Mouse (Mus musculus): Measurements from ENCODE around the gene Ctrc. TPM values are rescaled to one million over a fixed set of nuclear protein-coding genes. Genes with fewer than 3 reads are reported as not detected.

The Ctrc gene
- polyA plus RNA-seq, 1 experiment from 2014 or later: 0.42 TPM

DNA sequence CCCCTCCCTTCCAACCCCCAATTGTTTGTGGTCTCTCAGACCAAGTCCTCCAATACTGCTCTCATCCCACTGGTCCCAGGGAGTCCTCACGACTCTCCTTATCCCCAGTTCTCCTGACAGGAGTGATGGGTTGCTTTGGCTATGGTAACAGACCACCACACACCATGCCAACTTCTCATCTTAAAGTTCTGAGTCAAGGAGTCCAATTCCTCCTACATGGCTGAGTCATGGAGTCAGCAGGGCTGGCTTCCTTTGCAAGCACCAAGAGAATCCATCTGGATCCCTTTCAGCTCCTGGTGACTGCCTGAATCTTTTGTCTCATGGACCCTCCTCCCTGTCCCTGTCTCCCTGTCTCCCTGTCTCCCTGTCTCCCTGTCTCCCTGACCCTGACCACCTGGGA, 12.2 kb downstream of the Ctrc start:
- no peak for ATAC-seq (ENCODE audit: insufficient read depth, low FRiP score, low read depth)
- Histone ChIP-seq H3K27me3 (replicated peaks) (no peaks in the 10 kb centered on the region), H3K9me3 (no peaks in the 10 kb centered on the region)

DNA sequence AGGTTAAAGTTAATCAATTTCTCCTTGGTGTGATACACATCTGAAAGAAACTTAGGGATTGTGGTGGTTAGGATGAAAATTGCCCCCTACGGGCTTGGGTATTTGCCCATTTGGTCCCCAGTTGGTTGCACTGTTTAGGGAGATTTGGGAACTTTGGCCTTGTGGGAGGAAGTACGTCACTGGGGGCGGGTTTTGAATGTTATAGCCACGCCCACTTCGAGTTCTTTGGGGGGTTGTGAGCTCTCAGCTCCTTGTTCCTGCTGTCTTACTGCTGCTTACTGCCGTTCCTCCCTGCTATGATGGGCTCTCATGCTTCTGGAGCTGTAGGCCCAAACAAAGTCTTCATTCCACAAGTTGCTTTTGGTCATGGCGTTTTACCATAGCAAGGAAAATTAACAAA, 14.8 kb downstream of the Ctrc start:
- 77% methylated on average over 7 of the region's 7 CpGs for WGBS
- Histone ChIP-seq H3K4me3 (replicated peaks) (no peak overlapping the region), H3K4me2 (no peak overlapping the region), H3K36me3 (no peaks in the 10 kb centered on the region), H3K9ac (no peak overlapping the region), H3K9me3 (no peaks in the 10 kb centered on the region), H3K27ac (no peak overlapping the region), H3K4me1 (no peaks in the 10 kb centered on the region), H3K27me3 (replicated peaks) (no peaks in the 10 kb centered on the region)
- no peak for ATAC-seq (ENCODE audit: insufficient read depth, low FRiP score, low read depth)

More for the DNA sequence above, 12.2 kb downstream of the Ctrc start:
- Histone ChIP-seq H3K36me3 (no peaks in the 10 kb centered on the region), H3K9ac (no peak overlapping the region), H3K4me1 (no peaks in the 10 kb centered on the region), H3K4me3 (replicated peaks) (no peak overlapping the region), H3K4me2 (no peak overlapping the region), H3K27ac (no peak overlapping the region)
- 40% methylated on average over 1 of the region's 1 CpGs for WGBS

DNA sequence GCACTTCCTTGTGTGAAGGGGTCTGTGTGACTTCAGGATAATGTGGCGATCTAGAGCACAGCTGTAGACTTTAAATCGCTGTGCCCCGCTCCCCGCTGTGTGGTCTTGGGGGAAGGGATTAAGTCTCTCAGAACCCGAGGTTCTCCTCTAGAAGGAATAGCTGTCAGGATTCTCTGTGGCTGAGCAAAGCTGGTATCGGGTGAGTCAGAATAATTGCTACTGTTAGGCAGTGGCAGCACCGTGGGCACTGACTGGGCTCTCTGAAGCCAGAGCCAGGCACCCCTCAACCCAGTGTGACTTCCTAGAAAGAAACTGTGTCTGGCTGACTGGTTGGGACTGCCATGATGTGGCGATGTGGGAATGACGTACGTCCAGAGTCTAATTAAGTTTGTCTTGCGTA, 15.8 kb downstream of the Ctrc start:
- Histone ChIP-seq H3K9ac (no peak overlapping the region), H3K4me3 (replicated peaks) (no peak overlapping the region), H3K4me2 (no peak overlapping the region), H3K36me3 (no peaks in the 10 kb centered on the region), H3K4me1 (no peaks in the 10 kb centered on the region), H3K27me3 (replicated peaks) (no peaks in the 10 kb centered on the region), H3K27ac (no peak overlapping the region), H3K9me3 (no peaks in the 10 kb centered on the region)
- no peak for ATAC-seq (ENCODE audit: insufficient read depth, low FRiP score, low read depth)
- WGBS: 53% methylated on average over 11 of the region's 11 CpGs

DNA sequence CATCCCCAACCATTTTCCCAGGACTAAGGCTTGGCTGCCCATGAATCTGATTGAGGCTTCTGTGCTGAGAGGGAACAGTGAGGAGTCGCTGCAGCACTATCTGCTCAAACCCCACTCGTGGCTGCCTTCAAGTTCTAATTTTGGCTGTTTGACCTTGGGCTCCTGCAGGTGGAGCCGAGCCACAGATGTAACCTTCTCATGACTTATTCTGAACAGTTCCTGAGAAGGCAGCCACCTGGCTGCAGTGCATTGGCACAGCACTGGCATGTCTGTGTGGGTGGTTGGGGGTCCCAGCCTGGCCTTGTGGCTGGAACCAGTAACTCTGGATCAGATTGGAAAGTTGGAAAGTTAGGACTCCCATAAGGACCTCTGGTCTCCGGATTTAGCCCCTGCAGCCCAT, 18.0 kb downstream of the Ctrc start:
- Histone ChIP-seq H3K27me3 (replicated peaks) (no peaks in the 10 kb centered on the region), H3K27ac (peak overlapping the region; percentile 64), H3K9me3 (no peaks in the 10 kb centered on the region), H3K9ac (no peak overlapping the region), H3K4me1 (no peaks in the 10 kb centered on the region), H3K36me3 (no peaks in the 10 kb centered on the region), H3K4me3 (replicated peaks) (no peak overlapping the region), H3K4me2 (no peak overlapping the region)
- 64% methylated on average over 4 of the region's 4 CpGs for WGBS
- ATAC-seq (ENCODE audit: insufficient read depth, low FRiP score, low read depth): no peak; the same call in 1 of the 2 replicates

DNA sequence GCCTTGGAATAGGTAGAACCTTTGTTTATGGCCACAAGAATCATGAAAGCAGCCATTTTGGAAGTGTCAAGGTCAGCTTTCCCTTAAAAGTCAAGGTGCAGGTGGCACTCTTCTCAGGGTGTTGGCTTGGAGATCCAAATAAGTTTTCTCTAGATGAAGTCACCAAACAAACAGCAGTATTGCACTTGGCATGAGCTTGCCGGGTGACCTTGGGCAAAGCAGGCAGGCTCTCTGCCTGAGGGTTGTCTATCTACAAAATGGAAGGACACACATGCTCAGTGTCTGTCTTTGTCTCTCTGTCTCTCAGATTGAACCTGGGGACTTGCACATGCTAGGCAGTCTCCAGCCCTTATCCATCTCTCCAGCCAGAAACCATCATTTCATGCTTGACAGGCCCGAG, 18.8 kb downstream of the Ctrc start:
- no peaks in the 10 kb centered on the region for H3K27me3 ChIP-seq (replicated peaks)
- H3K4me3 ChIP-seq (replicated peaks): no peak overlapping the region
- ATAC-seq (ENCODE audit: insufficient read depth, low FRiP score, low read depth): no peak
- H3K4me2 ChIP-seq: no peak overlapping the region
- H3K36me3 ChIP-seq: no peaks in the 10 kb centered on the region
- no peaks in the 10 kb centered on the region for H3K4me1 ChIP-seq
- peak overlapping the region; percentile 64 for H3K27ac ChIP-seq
- WGBS: 89% methylated on average over 2 of the region's 2 CpGs
- H3K9ac ChIP-seq: no peak overlapping the region
- H3K9me3 ChIP-seq: no peaks in the 10 kb centered on the region

DNA sequence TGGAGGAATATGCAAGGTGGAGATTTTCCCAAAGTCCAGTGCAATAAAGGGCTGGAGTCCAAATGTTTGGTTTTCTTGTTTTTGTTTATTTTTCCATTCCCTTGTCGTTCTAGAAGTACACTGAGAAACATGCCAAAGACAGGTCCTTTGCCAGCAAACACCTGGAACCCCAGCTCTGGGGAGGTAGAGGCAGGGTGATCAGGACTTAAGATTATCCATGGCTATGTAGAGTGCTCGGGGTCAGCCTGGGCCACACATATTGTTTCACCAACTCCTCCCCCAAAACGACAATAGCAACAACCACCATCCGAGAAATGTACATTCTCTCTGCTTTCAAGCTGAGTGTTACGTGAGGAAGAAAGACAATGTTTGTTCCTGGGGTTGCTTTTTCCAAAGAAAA, 20.1 kb downstream of the Ctrc start, which contains the start of gene Cela2a:
Gene Cela2a (minus strand): TSS at position 101 of the 400 bp plus-strand sequence.
- H3K9me3 ChIP-seq: no peaks in the 10 kb centered on the region
- H3K36me3 ChIP-seq: no peaks in the 10 kb centered on the region
- no peak for ATAC-seq (ENCODE audit: insufficient read depth, low FRiP score, low read depth)
- no peak within 1 kb of the TSS for H3K4me2 ChIP-seq
- no peak within 1 kb of the TSS for H3K4me3 ChIP-seq (replicated peaks)
- no peak within 1 kb of the TSS for H3K27ac ChIP-seq
- H3K27me3 ChIP-seq (replicated peaks): no peaks in the 10 kb centered on the region
- H3K9ac ChIP-seq: no peak within 1 kb of the TSS
- no peaks in the 10 kb centered on the region for H3K4me1 ChIP-seq
- WGBS: 54% methylated on average over 5 of the region's 5 CpGs

DNA sequence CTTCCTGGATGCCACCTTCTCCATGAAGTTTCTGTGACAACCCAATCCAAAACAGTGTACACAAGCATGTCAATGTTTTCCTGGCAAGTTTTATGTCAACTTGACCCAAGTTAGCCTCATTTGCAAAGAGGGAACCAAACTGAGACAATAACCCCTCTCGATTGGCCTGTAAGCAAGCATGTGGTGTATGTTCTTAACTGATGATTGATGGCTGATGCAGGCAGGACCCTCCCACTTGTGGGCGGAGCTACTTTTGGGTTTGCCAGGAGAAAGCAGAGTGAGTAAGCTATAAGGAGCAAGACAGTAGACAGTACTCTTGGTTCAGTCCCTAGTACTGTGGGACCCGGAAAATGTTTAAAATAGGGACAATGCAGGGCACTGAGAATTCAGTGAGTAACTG, 23.2 kb downstream of the Ctrc start:
- Histone ChIP-seq H3K27ac (no peak overlapping the region), H3K4me2 (no peak overlapping the region), H3K9ac (no peak overlapping the region), H3K4me1 (no peaks in the 10 kb centered on the region), H3K36me3 (no peaks in the 10 kb centered on the region), H3K4me3 (replicated peaks) (no peak overlapping the region), H3K9me3 (no peaks in the 10 kb centered on the region), H3K27me3 (replicated peaks) (no peaks in the 10 kb centered on the region)
- ATAC-seq (ENCODE audit: insufficient read depth, low FRiP score, low read depth): no peak
- WGBS: 54% methylated on average over 3 of the region's 3 CpGs

DNA sequence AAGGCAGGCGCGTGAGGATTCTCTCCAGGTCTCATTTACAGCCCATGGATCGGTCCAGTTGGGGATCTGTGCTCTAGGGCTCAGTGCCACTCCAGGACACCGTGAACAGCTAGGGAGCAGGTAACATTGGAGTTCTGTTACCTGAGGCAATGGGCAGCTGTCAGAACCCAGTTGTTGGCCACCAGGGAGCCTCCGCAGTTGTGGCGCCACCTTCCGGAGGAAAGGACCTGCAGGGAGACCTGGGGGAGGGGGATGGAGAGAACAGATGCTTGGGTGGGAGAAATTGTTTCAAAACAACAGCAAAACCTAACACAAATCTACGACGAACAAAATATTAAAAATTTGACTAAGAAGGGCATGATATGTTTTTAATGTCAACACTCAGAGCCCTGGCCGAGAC, 24.1 kb downstream of the Ctrc start:
- no peak overlapping the region for H3K4me3 ChIP-seq (replicated peaks)

DNA sequence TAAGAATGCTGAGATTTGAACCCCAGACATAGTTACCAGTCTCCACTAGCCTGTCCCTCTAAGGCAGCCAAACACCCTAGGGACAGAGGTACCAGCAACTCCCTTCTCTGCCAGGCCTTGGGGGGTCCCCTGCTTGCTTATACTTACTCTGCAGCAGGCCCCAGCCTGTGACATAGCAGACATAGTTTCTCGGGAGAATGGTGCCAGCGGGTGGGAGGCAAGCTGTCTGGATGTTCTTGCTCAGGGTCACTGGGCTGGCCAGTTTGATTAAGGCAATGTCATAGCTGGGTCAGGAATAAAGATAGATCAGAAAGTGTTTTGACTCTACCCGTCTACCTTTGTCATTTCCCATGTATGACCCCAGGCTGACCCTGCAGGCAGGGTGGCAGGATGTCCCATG, 25.0 kb downstream of the Ctrc start:
- Histone ChIP-seq H3K4me3 (replicated peaks) (no peak overlapping the region), H3K27ac (no peak overlapping the region), H3K27me3 (replicated peaks) (no peaks in the 10 kb centered on the region), H3K4me2 (no peak overlapping the region), H3K9me3 (no peaks in the 10 kb centered on the region), H3K9ac (no peak overlapping the region), H3K36me3 (no peaks in the 10 kb centered on the region), H3K4me1 (0 out of 2 replicates have a peak, but pooled peaks cover 6% of the 10 kb centered on the region)
- 51% methylated on average over 3 of the region's 3 CpGs for WGBS
- no peak for ATAC-seq (ENCODE audit: insufficient read depth, low FRiP score, low read depth)

More for the DNA sequence above, 24.1 kb downstream of the Ctrc start:
- no peak overlapping the region for H3K9ac ChIP-seq
- H3K27me3 ChIP-seq (replicated peaks): no peaks in the 10 kb centered on the region
- 79% methylated on average over 10 of the region's 10 CpGs for WGBS
- H3K9me3 ChIP-seq: no peaks in the 10 kb centered on the region
- ATAC-seq (ENCODE audit: insufficient read depth, low FRiP score, low read depth): no peak
- H3K4me2 ChIP-seq: no peak overlapping the region
- H3K27ac ChIP-seq: no peak overlapping the region
- H3K36me3 ChIP-seq: no peaks in the 10 kb centered on the region
- 0 out of 2 replicates have a peak, but pooled peaks cover 2% of the 10 kb centered on the region for H3K4me1 ChIP-seq

DNA sequence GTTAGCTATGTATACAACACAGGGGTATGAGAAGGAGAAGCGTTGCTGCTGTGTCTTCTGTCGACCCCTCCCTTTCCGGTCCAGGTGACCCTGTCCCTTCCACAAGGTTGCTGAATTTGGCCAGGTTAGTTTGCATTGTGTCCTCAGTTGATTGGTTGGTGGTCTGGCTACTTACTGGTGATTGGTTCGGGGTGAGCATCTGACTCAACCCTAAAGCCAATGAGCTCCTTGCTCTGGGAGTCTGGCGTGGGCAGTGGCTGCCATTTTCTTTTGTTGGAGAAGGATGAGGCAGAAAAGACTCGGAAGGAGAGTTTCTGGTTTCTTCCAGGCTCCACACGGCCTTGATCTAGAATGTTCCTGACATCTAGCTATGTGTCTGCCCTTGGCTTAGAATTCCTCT, 26.8 kb downstream of the Ctrc start:
- WGBS: 94% methylated on average over 7 of the region's 7 CpGs

DNA sequence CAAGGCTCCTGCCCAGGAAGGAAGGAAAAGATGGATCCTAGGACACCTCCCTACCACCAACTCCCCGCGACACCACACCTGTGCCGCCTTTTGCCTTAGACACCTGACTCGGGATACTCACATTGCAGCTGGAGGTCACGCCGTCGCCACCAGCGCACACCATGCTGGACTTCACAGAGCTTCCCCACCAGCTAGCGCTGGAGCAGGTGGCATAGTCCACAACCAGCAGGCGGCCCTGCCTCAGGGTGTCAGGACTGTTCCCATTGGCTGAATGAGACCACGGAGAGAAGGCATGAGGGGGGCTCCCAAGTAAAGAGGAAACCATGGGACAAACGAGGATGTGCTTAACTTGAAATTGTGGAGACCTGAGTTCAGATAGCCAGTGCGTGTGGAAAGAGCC, 27.3 kb downstream of the Ctrc start:
- Histone ChIP-seq H3K36me3 (no peaks in the 10 kb centered on the region; the same call in 1 of the 2 replicates), H3K4me1 (0 out of 2 replicates have a peak, but pooled peaks cover 6% of the 10 kb centered on the region), H3K27ac (no peak overlapping the region), H3K4me3 (replicated peaks) (no peak overlapping the region), H3K9ac (no peak overlapping the region), H3K9me3 (no peaks in the 10 kb centered on the region), H3K4me2 (no peak overlapping the region), H3K27me3 (replicated peaks) (no peaks in the 10 kb centered on the region)
- 85% methylated on average over 13 of the region's 13 CpGs for WGBS
- no peak for ATAC-seq (ENCODE audit: insufficient read depth, low FRiP score, low read depth)

More for the DNA sequence above, 26.8 kb downstream of the Ctrc start:
- no peak for ATAC-seq (ENCODE audit: insufficient read depth, low FRiP score, low read depth)
- no peaks in the 10 kb centered on the region for H3K9me3 ChIP-seq
- H3K4me2 ChIP-seq: no peak overlapping the region
- H3K4me1 ChIP-seq: 0 out of 2 replicates have a peak, but pooled peaks cover 6% of the 10 kb centered on the region
- H3K36me3 ChIP-seq: no peaks in the 10 kb centered on the region; the same call in 1 of the 2 replicates
- H3K27ac ChIP-seq: no peak overlapping the region
- H3K9ac ChIP-seq: no peak overlapping the region
- no peak overlapping the region for H3K4me3 ChIP-seq (replicated peaks)
- no peaks in the 10 kb centered on the region for H3K27me3 ChIP-seq (replicated peaks)

DNA sequence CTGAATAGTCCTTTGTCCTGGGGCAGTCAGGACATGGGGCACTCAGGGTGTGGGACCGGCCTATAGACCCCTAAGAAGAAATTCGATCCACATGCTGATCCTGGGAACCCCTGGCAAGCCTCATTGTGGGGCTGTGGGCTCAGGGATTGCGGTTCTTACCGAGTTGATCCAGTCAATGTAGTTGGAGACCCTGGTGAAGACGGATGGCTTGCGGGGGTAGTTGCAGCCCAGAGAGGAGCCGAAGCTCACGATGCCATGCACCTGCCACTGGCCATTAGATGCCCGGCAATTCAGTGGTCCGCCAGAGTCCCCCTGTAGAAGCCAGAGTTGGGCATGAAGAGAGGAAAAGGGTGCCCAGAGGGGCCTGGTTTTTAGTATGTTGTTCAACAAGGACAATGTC, 28.5 kb downstream of the Ctrc start:
- no peaks in the 10 kb centered on the region for H3K9me3 ChIP-seq
- H3K27me3 ChIP-seq (replicated peaks): no peaks in the 10 kb centered on the region
- 77% methylated on average over 10 of the region's 10 CpGs for WGBS
- H3K4me1 ChIP-seq: 0 out of 2 replicates have a peak, but pooled peaks cover 6% of the 10 kb centered on the region
- no peak overlapping the region for H3K4me2 ChIP-seq
- H3K27ac ChIP-seq: no peak overlapping the region
- H3K36me3 ChIP-seq: peaks cover under 1% of the 10 kb centered on the region; the same call in 1 of the 2 replicates
- no peak overlapping the region for H3K9ac ChIP-seq
- H3K4me3 ChIP-seq (replicated peaks): no peak overlapping the region
- ATAC-seq (ENCODE audit: insufficient read depth, low FRiP score, low read depth): no peak

Data from stomach, embryonic 15.5 days (tissue).